Mouse (Mus musculus): Measurements from ENCODE around the gene Nova2.
A peak's percentile ranks its signal among the peaks of the same experiment; 100 is the strongest.

Nova2 gene

GRCm38 (mm10) chr7:18988780-18989179 is 63.1 kb downstream of the Nova2 start:
- DNase-seq = no peak

DNA sequence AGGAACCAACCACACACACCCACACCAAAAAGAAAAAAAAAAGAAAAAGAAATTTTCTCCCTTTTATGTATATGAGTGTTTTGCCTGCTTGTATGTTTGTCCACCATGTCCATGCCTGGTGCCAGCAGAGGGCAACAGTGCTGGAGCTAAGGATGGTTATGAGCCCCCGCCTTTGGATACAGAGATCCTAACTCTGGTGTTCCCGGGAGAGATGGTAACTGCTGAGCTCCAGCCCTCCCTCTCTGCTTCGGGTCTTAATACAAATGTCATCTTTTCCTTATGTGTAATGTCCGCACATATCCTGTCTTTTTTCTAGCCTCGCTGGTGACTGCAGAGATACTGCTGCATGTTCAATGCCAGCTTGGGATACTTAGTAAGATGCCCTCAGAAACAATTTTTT is 64.3 kb downstream of the Nova2 start:
- DNase-seq = no peak

GRCm38 (mm10) chr7:18990601-18991295 is 65.1 kb downstream of the Nova2 start, which contains the start of gene Mypop:
Gene Mypop, plus strand, starts transcription at chr7:18991245.
- peak; percentile 99 for DNase-seq

- DNase-seq = peak; percentile 54
These were observed 66.1 kb downstream of the Nova2 start for GRCm38 (mm10) chr7:18991660-18992293.

DNA sequence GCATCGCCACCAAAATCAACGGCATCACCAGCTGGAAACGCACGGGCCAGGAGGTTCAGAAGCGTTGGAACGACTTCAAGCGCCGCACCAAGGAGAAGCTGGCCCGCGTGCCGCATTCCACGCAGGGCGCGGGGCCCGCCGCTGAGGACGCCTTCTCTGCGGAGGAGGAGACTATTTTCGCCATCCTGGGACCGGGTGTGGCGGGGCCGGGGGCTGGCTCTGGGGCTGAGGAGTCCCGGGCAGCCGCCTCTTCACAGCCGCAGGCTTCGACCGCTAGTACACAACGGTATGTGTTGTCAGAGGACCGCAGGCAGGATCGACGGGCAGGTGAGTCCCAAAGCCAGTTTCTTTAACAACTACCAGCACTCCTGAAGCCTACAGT is 66.6 kb downstream of the Nova2 start:
- peak; percentile 45 for DNase-seq

GRCm38 (mm10) chr7:18993036-18993435 is 67.3 kb downstream of the Nova2 start:
- DNase-seq = no peak

GRCm38 (mm10) chr7:18998835-18999234 is 73.1 kb downstream of the Nova2 start:
- DNase-seq = no peak

DNA sequence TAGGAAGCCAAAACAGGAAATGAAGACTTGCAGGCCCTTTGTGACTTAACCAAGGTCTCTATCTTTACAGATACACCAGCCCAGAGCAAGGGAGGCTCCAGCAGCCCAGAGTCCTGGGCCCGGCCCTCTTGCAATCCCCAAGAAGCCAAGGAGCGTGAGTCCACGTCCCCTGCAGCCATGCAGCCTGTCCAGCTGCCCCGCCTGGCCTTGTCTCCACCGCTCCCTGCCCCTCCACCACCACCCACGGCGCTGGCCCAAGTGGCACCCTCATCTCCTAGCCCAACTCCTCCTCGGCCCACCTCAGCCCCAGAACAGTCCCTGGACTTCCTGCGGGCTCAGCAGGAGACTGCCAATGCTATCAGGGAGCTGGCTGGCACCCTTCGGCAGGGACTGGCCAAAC is 74.7 kb downstream of the Nova2 start:
- DNase-seq = peak; percentile 61

- peak; percentile 95 for DNase-seq
These were observed 75.5 kb downstream of the Nova2 start for GRCm38 (mm10) chr7:19001066-19001806.

GRCm38 (mm10) chr7:19001807-19002085 is 76.1 kb downstream of the Nova2 start:
- no peak for DNase-seq

- no peak for DNase-seq
These were observed 76.4 kb downstream of the Nova2 start for GRCm38 (mm10) chr7:19002115-19002514.

- peak; percentile 65 for DNase-seq
These were observed 77.3 kb downstream of the Nova2 start for GRCm38 (mm10) chr7:19002848-19003498.

GRCm38 (mm10) chr7:19003902-19004630 is 78.4 kb downstream of the Nova2 start, which contains the start of gene Irf2bp1:
Gene Irf2bp1, plus strand, starts transcription at chr7:19004044.
- DNase-seq = peak; percentile 92

- DNase-seq = no peak
These were observed 79.0 kb downstream of the Nova2 start for GRCm38 (mm10) chr7:19004631-19005079.

DNA sequence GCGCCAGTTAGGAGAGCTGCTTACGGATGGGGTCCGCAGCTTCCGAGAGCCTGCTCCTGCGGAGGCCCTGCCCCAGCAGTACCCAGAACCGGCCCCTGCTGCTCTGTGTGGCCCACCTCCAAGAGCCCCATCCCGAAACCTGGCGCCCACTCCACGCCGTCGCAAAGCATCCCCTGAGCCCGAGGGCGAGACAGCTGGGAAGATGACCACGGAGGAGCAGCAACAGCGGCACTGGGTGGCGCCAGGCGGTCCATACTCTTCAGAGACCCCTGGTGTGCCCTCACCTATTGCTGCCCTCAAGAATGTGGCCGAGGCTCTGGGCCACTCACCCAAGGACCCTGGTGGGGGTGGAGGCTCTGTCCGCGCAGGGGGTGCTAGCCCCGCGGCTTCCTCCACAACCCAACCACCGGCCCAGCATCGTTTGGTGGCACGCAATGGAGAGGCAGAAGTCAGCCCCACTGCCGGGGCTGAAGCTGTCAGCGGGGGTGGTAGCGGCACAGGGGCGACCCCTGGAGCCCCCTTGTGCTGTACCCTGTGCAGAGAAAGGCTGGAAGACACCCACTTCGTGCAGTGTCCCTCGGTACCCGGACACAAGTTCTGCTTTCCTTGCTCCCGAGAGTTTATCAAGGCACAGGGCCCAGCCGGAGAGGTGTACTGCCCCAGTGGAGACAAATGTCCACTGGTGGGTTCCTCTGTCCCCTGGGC is 79.9 kb downstream of the Nova2 start:
- DNase-seq = no peak

- DNase-seq = peak; percentile 84
These were observed 80.8 kb downstream of the Nova2 start for GRCm38 (mm10) chr7:19006476-19006875.

DNA sequence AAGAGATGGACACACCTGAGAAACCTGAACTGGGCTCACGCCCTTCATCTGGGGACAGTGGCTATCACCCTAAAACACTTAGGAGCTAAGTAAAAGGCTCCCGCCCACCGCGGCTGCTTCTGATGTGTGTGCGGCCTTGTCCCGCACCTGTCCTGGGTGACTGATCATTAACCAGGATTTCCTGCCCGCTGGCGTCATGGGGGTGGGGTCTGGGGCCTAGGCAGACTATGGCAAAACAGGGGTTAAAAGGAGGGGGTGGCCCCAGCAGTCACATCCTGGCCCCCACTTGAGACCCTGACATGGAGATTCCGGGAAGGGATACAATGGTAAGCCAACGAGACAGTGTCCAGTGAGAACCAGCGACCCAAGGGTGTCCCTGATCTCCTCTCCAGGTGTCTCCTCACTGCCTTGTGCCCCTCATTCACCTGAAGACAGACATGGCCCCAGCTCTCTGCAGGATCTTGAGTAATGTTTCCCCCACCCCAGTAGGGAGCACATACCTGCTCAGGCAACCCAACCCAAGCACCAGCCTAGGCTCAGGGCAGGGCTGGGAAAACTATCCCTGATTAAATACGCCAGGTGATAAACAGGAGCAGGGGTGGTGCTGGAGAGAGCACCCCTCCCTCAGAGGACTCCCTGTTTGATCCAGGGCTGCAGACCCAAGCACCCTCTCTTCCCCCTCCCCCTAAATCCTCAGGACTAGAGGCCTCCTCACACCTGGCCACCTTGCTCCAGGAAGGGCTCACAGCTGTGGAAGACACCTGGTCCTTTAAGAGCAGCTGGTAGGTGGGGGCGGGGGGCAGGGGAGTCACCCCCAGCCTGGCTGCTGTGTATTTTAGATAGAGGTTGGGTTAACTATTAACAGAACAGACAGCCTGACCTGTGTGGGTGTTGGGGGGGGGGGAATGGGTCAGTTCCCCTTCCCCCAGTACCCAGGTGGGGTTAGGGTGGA is 81.6 kb downstream of the Nova2 start:
- DNase-seq = no peak

DNA sequence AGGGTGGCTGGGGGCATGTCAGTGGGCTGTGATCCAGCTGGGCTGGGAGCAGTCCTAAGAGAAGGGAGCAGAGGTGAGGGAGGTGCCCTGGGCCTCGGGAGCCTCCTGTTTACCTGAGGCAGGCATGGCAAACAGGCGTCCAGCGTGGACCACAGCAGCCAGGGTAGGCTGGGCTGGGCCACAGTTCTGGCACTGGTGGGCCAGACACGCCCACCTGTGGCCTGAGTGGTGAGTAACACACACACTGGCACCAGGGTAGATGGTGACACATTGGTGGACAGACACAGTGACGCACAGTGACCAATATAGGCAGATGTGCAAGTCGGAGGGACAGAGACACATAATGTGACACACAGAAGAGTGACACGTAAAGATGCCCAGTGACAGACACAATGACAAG is 84.9 kb downstream of the Nova2 start:
- no peak for DNase-seq

DNA sequence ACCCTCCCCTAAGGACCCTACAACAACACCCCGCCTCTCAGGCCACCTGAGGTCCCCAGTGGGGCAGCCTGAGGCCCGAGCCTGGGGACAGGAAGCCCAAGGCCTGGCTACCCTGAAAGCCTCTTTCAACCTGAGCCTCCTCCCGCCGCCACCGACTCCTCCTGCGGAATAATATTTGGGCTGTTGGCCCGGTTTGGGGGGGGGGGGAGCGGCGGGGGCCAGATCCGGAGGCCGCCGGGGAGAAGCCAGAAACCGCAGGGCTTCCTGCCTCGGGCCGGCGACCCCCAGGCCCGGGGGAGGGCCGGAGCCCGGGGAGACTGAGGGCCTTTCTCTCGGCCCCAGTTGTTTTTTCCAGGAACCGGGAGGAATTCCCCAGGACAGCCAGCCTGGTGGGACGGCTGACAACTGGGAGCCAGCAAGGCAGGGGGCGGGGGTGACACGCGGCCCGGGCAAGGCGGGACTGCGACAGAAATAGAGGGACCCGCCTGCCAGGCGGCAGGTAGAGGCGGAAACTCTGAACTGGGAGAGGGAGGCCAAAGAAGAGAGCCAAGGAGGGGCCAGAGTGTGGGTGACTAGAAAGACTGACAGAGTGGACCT is 86.4 kb downstream of the Nova2 start:
- no peak for DNase-seq

- no peak for DNase-seq
These were observed 87.2 kb downstream of the Nova2 start for GRCm38 (mm10) chr7:19012882-19013281.
